Mouse (Mus musculus) kidney, embryonic 16.5 days (tissue): ENCODE measurements at regions not wholly inside any gene's neighbourhood (a gene's known extent, or its start where the extent isn't known, plus 50 kb on each side); places are given as distances from the start of the nearest gene placed in this dataset.

Experiments
- ATAC-seq: fragments of 200-750 bp; cut with Nextera tagmentation; 2 replicates; pipeline ENCODE4 v1.8.0; 2017; ENCODE audit warnings: moderate TSS enrichment; ENCODE audit not compliant: low FRiP score, low TSS enrichment
- H3K27ac ChIP-seq: fragments of 300-500 bp; sonication (generic); 2 replicates; pipeline ENCODE4 v1.5.1; 2014; ENCODE audit warnings: low read length
- H3K27me3 ChIP-seq: fragments of 300-500 bp; sonication (generic); 2 replicates; pipeline ENCODE4 v1.6.1; 2014; ENCODE audit warnings: low read length, control low read depth, mixed read lengths; ENCODE audit not compliant: insufficient read depth
- H3K36me3 ChIP-seq: fragments of 300-500 bp; sonication (generic); 2 replicates; pipeline ENCODE4 v1.6.1; 2014; ENCODE audit warnings: low read length, control low read depth, mixed read lengths; ENCODE audit not compliant: insufficient read depth
- H3K4me1 ChIP-seq: fragments of 300-500 bp; sonication (generic); 2 replicates; pipeline ENCODE4 v1.6.1; 2014; ENCODE audit warnings: low read length, control low read depth, mixed read lengths; ENCODE audit not compliant: insufficient read depth
- H3K4me2 ChIP-seq: fragments of 300-500 bp; sonication (generic); replicated peaks from 2 replicates; pipeline ENCODE4 v1.6.1; 2014; ENCODE audit warnings: low read depth, low read length
- H3K4me3 ChIP-seq: fragments of 300-500 bp; sonication (generic); 2 replicates; pipeline ENCODE4 v1.5.1; 2014; ENCODE audit warnings: mild to moderate bottlenecking, low read length
- H3K9ac ChIP-seq: fragments of 300-500 bp; sonication (generic); replicated peaks from 2 replicates; pipeline ENCODE4 v1.6.1; 2014; ENCODE audit warnings: low read length
- H3K9me3 ChIP-seq: fragments of 300-500 bp; sonication (generic); 2 replicates; pipeline ENCODE4 v1.6.1; 2016; ENCODE audit warnings: low read length, control low read depth
- WGBS: fragments of 180-500 bp; shearing (Covaris S2); extraction: QIAGEN DNeasy Blood & Tissue Kit; methylation state at CpG from one replicate; pipeline ENCODE4 v1.1.7; 2014; 5-methylcytosine and 5-hydroxymethylcytosine counted together

GRCm38 (mm10) chr10:124297198-124297677 lies 1033.4 kb downstream of the Fam19a2 start:
- H3K9me3 ChIP-seq = no peaks in the 10 kb centered on the region
- ATAC-seq = no peak
- H3K4me2 ChIP-seq = no peak overlapping the region
- H3K36me3 ChIP-seq = no peaks in the 10 kb centered on the region
- no peaks in the 10 kb centered on the region for H3K27me3 ChIP-seq
- H3K27ac ChIP-seq = no peak overlapping the region
- no peaks in the 10 kb centered on the region for H3K4me1 ChIP-seq
- no peak overlapping the region for H3K9ac ChIP-seq
- no peak overlapping the region for H3K4me3 ChIP-seq
- 67% methylated on average over 2 of the region's 2 CpGs for WGBS

- no peaks in the 10 kb centered on the region for H3K27me3 ChIP-seq
- no peak overlapping the region for H3K27ac ChIP-seq
- ATAC-seq = 0 out of 2 replicates have a peak, but pooled peaks have one; percentile 65
- no peak overlapping the region for H3K4me2 ChIP-seq
- H3K36me3 ChIP-seq = no peaks in the 10 kb centered on the region
- H3K4me1 ChIP-seq = no peaks in the 10 kb centered on the region
- 42% methylated on average over 1 of the region's 1 CpGs for WGBS
- no peak overlapping the region for H3K9ac ChIP-seq
- H3K9me3 ChIP-seq = no peaks in the 10 kb centered on the region
- H3K4me3 ChIP-seq = no peak overlapping the region
These were observed 1040.9 kb downstream of the Fam19a2 start for GRCm38 (mm10) chr10:124304683-124305082.

GRCm38 (mm10) chr10:124305644-124306043 lies 1041.8 kb downstream of the Fam19a2 start:
- peak; percentile 49; the same call in 1 of the 2 replicates for ATAC-seq
- Histone ChIP-seq H3K9me3 (no peaks in the 10 kb centered on the region), H3K27ac (no peak overlapping the region), H3K36me3 (no peaks in the 10 kb centered on the region), H3K27me3 (no peaks in the 10 kb centered on the region), H3K4me1 (no peaks in the 10 kb centered on the region), H3K4me3 (no peak overlapping the region), H3K9ac (no peak overlapping the region), H3K4me2 (no peak overlapping the region)
- WGBS = 66% methylated on average over 3 of the region's 3 CpGs

GRCm38 (mm10) chr10:124318761-124319160 lies 1055.0 kb downstream of the Fam19a2 start:
- H3K27ac ChIP-seq = no peak overlapping the region
- no peaks in the 10 kb centered on the region for H3K36me3 ChIP-seq
- WGBS = 36% methylated on average over 1 of the region's 1 CpGs
- no peak overlapping the region for H3K9ac ChIP-seq
- H3K4me1 ChIP-seq = no peaks in the 10 kb centered on the region
- H3K27me3 ChIP-seq = no peaks in the 10 kb centered on the region
- no peak for ATAC-seq
- no peak overlapping the region for H3K4me2 ChIP-seq
- no peak overlapping the region for H3K4me3 ChIP-seq
- H3K9me3 ChIP-seq = no peaks in the 10 kb centered on the region

- no peak for ATAC-seq
- no peak overlapping the region for H3K9ac ChIP-seq
- 72% methylated on average over 8 of the region's 8 CpGs for WGBS
- H3K4me1 ChIP-seq = no peaks in the 10 kb centered on the region
- no peaks in the 10 kb centered on the region for H3K27me3 ChIP-seq
- no peak overlapping the region for H3K4me2 ChIP-seq
- H3K9me3 ChIP-seq = no peaks in the 10 kb centered on the region
- no peak overlapping the region for H3K4me3 ChIP-seq
- H3K36me3 ChIP-seq = no peaks in the 10 kb centered on the region
- H3K27ac ChIP-seq = no peak overlapping the region
These were observed 1056.7 kb downstream of the Fam19a2 start for GRCm38 (mm10) chr10:124320191-124321110.

GRCm38 (mm10) chr10:124332491-124332890 lies 1056.8 kb downstream of the Slc16a7 start:
- H3K27me3 ChIP-seq = no peaks in the 10 kb centered on the region
- ATAC-seq = no peak
- H3K36me3 ChIP-seq = no peaks in the 10 kb centered on the region
- no peak overlapping the region for H3K9ac ChIP-seq
- H3K4me1 ChIP-seq = no peaks in the 10 kb centered on the region
- H3K9me3 ChIP-seq = peaks cover 5% of the 10 kb centered on the region; the same call in 1 of the 2 replicates
- no peak overlapping the region for H3K27ac ChIP-seq
- 82% methylated on average over 1 of the region's 1 CpGs for WGBS
- H3K4me3 ChIP-seq = no peak overlapping the region
- no peak overlapping the region for H3K4me2 ChIP-seq

- peak; percentile 61; the same call in 1 of the 2 replicates for ATAC-seq
- no peak overlapping the region for H3K9ac ChIP-seq
- no peak overlapping the region for H3K4me3 ChIP-seq
- H3K27me3 ChIP-seq = no peaks in the 10 kb centered on the region
- WGBS = 34% methylated on average over 3 of the region's 3 CpGs
- H3K4me1 ChIP-seq = no peaks in the 10 kb centered on the region
- H3K4me2 ChIP-seq = no peak overlapping the region
- H3K36me3 ChIP-seq = no peaks in the 10 kb centered on the region
- H3K9me3 ChIP-seq = peaks cover 5% of the 10 kb centered on the region; the same call in 1 of the 2 replicates
- no peak overlapping the region for H3K27ac ChIP-seq
These were observed 1050.3 kb downstream of the Slc16a7 start for GRCm38 (mm10) chr10:124338923-124339322.

- peak; percentile 84; the same call in 1 of the 2 replicates for ATAC-seq
- WGBS = 58% methylated on average over 2 of the region's 2 CpGs
- H3K4me3 ChIP-seq = no peak overlapping the region
These were observed 1040.0 kb downstream of the Slc16a7 start for GRCm38 (mm10) chr10:124349300-124349699.

GRCm38 (mm10) chr10:124362795-124363194 lies 1026.5 kb downstream of the Slc16a7 start:
- Histone ChIP-seq H3K36me3 (no peaks in the 10 kb centered on the region), H3K9ac (no peak overlapping the region), H3K27me3 (no peaks in the 10 kb centered on the region), H3K4me2 (no peak overlapping the region), H3K9me3 (no peaks in the 10 kb centered on the region), H3K4me1 (no peaks in the 10 kb centered on the region), H3K27ac (no peak overlapping the region), H3K4me3 (no peak overlapping the region)
- ATAC-seq = no peak

More at GRCm38 (mm10) chr10:124349300-124349699, 1040.0 kb downstream of the Slc16a7 start:
- Histone ChIP-seq H3K27me3 (no peaks in the 10 kb centered on the region), H3K4me1 (no peaks in the 10 kb centered on the region), H3K36me3 (no peaks in the 10 kb centered on the region), H3K9me3 (no peaks in the 10 kb centered on the region), H3K4me2 (no peak overlapping the region), H3K27ac (no peak overlapping the region), H3K9ac (no peak overlapping the region)

GRCm38 (mm10) chr10:124370994-124371393 lies 1018.3 kb downstream of the Slc16a7 start:
- Histone ChIP-seq H3K4me3 (no peak overlapping the region), H3K4me1 (no peaks in the 10 kb centered on the region), H3K9me3 (no peaks in the 10 kb centered on the region; the same call in 1 of the 2 replicates), H3K27me3 (no peaks in the 10 kb centered on the region), H3K9ac (no peak overlapping the region), H3K4me2 (no peak overlapping the region), H3K36me3 (no peaks in the 10 kb centered on the region), H3K27ac (no peak overlapping the region)
- 87% methylated on average over 2 of the region's 2 CpGs for WGBS
- ATAC-seq = no peak
